Mouse (Mus musculus) megakaryocyte, adult 5-6 weeks (primary cell): ENCODE measurements around the gene Pcp4l1. TPM values are rescaled to one million over a fixed set of nuclear protein-coding genes. Genes with fewer than 3 reads are reported as not detected.

Experiments used
- ATAC-seq: 2 replicates; pipeline ENCODE4 v1.8.0; 2016; ENCODE audit warnings: mild to moderate bottlenecking, inconsistent platforms; ENCODE audit not compliant: poor library complexity, severe bottlenecking
- total RNA-seq, 2 experiments: library from RNA; stranded (forward) in 1 of 2; stranded (reverse) in 1 of 2; fragments of 153-499, 151-499 nt in 1 of 2; fragments of 221-1000, 200-1000 nt in 1 of 2; gene quantifications; 2 replicates each; pipeline versions ENCODE4 v1.2.3 to v1.2.4; 2015 to 2017

The Pcp4l1 gene
- total RNA-seq, 2 experiments from 2014 or later, result 0.44 to 1.4 TPM

DNA sequence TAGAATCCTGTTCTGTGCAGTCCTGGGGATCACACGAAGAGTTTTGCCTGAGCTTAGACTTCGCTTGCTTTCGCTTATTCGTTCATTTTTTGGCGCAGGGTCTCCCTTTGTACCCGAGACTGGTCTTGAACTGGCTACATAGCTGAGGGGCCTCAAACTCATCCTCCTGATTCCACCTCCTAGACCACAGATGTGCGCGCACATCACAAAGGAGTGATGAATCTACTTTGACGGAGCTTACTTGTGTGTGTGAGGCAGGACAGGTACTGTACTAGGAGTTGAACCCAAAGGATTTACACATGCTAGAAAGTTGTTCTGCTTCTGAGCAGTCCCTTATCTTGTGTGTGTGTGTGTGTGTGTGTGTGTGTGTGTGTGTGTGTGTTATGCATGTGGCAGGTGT, 5.2 kb downstream of the Pcp4l1 start:
- no peak for ATAC-seq

DNA sequence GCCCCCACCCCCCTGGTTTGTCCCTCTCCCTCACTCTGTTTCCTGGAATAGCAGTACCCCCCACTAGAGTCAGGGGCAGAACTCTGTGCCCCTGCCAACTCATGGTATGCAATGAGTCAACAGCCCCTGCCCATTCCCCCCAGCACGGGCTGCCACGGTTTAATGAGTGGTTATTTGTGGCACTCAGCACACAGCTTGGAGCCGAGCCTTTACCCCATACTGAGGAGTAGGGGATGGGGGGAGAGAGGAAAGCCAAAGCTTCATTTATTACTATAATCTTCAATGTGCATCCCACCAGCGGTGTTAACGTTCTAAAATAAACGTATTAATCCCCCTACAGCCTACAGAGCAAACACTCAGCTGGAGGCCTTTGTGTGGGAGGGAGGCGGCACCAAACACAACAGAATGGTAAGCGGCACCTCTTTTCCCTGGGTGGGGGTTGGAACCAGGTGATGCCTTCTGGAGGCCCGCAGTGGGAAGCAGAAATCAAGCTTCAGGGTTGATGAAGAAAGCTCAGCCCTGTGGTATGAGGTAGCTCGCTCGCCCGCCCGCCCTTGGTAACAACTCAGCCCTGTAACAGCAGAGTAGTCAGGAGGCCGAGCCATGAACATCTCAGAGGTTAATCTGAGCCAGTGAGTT, 6.5 kb downstream of the Pcp4l1 start:
- no peak for ATAC-seq

DNA sequence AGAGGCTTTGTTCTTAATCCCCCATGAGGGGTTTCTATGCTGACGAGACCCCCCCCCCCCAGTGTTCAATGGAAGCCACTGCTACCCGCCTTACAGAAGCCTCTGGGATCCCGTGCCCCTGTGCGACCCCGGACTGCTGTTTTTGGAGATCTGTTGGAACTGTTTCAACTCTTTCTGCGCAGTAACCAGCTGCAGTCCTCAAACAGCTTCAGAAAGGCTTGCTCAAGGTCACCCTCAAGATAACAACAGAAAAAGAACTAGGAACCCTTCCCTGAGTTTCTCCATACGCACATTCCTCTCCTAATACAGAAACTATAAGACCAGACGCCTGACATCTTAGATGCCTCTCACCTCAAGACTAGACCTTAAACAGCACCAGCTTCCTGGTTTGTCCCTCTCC, 7.0 kb downstream of the Pcp4l1 start:
- ATAC-seq, result no peak

DNA sequence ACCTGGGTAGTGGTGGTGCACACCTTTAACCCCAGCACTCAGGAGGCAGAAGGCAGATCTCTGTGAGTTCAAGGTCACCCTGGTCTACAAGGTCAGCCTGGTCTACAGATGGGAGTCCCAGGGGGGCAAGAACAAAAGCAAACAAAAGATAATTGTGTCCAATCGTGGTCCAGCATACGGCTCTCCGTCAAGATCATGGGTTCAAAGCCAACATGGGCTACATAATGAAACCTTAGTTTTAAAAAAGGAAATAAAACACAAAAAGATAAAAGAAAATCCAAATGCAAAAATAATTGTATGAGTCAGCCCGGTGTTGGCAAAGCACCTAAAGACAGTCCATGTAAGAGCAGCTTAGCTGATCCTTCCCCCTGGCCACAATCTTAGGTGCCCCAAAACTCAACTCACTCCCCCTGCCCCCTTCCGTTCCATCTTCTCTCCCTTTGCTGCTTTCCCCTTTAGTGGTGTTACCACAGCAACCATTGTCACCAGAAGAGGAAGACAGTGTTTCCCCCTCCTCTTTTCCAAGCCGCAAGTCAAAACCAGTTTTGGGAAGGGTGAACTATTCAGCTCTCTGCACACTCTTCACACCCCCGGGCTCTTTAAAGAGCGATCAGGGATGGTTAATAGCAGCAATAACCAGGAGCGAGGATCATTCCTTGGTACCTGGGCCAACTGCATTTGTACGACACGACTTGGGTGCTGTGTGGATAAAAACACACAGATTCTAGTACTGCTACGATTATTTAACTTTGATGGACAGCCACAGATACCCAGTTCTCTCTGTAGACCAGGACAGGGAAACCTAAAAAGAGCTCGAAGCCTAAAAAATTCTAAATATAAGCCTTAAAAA, 8.0 kb downstream of the Pcp4l1 start:
- 0 out of 2 replicates have a peak, but pooled peaks have one; percentile 9 for ATAC-seq

DNA sequence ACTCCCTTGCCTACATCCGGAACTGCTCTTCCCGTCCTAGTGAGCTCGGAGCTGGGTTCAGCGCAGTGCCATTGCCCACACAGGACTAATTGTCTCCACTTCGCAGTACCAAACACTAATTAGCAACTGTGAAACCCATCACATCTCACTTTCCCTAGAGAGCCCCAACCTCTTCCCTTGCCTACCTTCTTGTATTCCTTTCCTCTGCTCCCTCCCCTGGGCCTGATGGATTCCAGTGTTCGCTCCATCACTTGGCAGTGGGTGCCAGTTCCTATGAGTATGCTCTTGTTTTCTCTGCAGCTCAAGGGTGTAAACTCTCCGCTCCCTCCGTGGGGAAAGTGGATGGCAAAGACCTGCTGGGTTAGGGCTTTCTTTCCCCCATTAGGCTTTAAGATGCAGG, 10.4 kb downstream of the Pcp4l1 start:
- no peak for ATAC-seq

DNA sequence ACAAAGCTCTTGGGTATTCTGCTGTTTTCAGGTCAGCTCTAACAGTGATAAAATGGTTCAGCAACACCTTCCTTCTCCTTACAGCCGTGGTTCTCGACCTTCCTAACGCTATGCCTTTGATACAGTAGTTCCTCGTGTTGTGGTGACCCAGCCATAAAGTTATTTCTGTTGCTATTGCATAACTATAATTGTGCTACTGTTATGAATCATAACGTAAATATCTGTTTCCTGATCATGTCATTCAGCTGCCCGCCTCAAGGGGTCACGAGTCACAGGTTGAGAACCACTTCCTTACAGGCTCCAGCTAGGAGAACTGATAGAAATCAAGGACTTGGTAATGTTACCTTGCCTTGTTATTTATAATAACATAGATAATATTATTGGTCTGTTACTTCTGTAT, 11.8 kb downstream of the Pcp4l1 start:
- ATAC-seq, result peak; percentile 94

DNA sequence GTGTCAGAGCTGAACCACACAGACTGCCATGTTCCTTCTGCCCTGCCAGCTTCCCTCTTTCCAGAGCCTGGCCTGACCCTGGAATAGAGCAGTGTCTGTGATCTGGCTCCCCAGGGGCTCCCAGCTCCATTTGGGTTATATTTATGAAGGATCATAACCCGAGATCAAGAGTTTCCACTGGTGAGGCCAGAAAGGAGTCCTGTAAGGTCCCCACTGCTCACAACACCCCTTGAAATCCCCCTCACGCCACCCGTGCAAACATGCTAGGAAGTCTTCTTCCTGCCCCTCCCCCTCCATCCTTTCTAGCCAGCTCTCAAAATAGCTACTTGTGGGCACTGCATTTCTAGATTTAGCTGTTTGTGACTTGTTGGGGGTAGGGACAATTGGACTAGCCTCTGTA, 12.4 kb downstream of the Pcp4l1 start:
- no peak for ATAC-seq

DNA sequence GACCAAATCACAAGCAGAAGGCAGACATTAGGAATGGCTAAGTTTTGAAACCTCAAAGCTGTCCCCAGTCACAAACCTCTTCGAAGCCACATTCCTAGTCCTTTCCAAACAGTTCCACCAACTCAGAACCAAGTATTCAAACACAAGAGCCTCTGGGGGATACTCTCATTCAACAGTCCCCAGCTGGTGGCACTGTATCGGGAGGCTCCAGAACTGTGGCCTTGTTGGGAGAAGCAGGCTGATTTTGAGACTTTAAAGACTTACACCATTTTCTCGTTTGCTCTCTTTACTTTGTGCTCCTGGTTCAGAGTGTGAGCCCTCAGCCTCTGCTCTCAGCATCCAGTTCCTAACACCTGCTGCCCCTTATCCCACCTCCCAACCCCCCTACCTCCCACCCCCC, 13.0 kb downstream of the Pcp4l1 start:
- no peak for ATAC-seq

DNA sequence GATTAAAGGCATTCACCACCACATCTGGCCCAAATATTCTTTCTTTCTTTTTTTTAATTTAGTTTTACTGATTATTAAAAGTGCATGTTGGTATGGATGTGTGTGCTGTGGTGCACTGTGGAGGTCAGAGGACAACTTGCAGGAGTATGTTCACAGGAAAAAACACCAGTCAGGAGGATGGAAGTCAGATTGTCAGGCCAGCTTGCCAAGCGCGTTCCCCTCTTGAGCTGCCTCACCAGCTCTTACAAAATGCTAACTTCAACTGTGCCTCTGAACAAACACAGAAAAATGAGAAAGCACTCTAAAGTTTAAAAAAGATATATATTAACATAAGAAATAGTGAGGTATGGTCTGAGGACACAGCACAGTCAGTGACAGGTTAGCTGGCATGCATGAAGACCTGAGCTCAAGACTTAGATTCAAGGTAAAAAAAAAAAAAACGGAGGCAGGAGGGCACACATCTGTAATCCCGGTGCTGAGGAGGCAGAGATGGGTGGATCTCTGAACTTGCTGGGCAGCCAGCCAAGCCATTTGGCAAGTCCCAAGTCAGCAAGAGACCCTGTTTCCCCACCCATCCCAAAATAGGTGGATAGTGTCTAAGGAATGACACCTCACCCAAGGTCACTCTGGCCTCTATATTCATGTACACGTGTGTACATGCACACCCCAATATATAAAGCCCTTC, 16.4 kb downstream of the Pcp4l1 start:
- ATAC-seq, result no peak

DNA sequence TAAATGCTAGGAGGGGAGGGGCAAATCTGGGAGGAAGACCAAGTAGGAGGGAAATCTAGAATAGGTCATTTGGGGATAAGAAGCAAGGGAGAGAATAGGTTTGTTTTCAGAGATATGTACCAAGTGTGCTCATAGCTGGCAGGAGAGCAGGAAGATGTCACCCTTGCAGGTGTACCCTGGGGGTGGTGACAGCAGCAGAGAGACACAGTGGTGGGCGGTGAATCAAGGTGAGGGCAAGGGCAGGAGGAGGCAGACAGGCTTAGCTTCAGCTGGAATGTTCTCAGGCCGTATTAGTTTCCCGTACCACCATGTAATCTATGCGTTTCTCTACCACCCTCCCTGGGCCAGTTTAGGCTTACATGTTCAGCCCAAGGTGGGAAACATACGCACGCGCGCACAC, 23.3 kb downstream of the Pcp4l1 start:
- ATAC-seq, result no peak

DNA sequence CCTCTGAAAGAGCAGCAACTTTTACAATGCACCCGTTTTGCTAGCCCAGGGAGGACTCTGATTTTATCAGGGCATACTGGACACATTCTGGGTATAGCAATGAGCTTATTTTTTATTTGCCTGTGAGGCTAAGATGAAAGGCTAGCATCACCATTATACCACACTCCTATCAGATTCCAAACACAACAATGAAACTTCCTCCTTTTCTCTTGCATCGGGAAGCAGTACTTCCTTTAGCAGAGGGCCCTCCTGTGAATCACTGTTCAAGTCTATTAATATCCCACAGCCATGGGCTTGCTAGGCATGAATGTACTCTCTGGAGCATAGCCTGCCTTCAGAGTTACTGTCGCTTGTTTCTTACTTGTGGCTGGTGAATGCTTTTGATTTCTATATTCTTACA, 24.9 kb downstream of the Pcp4l1 start:
- ATAC-seq, result no peak

DNA sequence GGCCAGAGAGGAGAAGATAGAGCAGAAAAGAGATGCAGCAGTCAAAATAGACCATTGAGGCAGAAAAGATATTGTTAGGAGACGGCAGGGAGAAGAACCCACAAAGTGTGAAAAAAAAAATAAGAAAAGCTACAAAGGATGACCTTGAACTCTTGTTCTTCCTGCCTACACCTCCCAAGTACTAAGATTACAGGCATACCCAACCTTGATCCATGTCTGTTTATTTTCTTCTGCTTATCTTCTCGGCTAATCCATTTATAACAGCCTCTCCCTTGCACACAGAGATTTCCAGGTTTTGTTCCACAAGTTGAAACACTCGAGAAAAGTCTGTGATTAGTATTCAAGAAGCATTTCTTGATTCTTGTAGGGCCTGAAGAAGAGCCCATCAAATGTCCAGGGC, 26.2 kb downstream of the Pcp4l1 start:
- no peak for ATAC-seq

DNA sequence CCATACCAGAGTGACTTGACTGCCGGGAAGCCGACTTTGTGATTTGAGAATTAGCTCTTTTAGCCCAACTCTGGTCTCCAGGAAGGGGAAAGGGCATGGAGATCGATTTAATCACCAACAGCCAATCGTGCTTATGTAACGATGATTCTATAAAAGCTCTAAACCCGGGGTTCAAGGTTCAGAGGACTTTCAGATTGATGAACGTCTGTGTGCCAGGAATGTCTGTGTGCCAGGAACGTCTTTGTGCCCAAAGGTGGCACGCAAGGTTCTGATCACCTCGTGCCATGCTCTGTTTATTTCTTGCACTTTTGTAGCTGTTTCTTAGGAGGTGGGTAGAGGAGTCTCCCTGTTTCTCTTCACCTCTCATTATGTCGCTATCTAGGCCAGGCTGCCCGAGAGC, 27.2 kb downstream of the Pcp4l1 start:
- ATAC-seq, result no peak

DNA sequence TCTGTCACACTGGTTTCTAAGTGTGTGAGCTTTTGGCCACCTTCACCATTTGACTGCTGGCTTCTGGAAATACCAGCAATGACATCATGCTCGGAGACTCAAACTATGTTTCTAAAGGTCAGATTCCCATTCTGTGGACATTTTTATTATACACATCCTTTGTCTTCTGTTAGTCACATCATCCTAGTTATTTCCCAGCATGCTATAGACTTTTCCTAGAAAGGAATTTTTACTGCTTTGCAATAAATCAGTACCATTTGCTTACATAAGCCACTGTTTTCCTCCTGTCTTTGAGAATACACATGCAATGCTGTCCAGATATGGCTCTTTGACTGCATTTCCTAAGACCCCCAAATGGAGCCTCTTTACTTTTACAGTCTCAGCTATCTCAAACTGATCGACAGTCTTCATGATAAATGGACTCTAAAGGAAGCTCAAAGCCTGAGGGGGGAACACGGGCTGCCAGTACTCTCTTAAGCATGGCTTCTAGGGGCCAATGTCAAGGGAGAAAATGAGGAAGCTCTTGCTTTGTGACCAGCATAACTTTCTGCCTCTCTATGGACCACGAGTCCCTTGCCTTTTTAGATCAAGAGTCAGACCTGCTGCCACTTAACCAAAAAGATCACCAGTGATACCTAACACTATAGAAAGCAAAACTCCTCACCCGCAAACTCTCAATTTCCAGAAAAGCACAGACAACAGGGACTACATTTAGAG, 30.3 kb downstream of the Pcp4l1 start:
- no peak for ATAC-seq

DNA sequence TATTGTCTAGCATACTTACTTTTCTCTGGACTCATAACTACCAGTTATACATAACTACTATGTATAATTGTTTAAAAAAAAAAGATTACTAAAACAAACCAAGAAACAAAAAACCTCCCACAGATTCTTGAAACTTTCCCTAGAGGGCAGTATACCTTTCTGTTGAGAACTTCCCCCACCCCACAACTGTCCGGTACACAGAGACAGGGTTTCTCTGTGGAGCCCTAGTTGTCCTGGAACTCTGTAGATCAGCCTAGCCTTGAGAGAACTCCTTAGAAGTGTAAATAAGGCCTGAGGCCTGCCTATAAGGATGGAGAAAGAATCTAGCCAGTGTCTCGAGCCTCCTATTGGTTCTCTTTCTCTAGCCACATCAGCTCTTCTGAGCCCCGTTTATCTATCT, 31.8 kb downstream of the Pcp4l1 start:
- ATAC-seq, result 0 out of 2 replicates have a peak, but pooled peaks have one; percentile 39

DNA sequence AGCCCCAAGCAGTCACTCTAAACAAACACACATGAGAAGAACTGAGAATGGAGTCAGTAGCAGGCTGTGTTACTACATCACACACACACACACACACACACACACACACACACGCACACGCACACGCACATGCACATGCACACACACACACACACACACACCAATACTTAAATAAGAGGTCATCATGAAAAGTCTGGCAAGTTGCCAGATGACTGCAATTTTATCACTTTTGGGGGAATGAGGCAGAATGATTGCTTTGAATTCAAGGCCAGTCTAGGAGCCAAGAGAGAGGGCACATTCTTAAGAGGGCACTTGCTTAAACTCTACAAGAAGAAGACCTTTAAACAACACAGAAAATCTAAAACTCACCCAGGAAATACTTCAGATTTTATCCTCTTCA, 33.5 kb downstream of the Pcp4l1 start:
- ATAC-seq, result no peak

DNA sequence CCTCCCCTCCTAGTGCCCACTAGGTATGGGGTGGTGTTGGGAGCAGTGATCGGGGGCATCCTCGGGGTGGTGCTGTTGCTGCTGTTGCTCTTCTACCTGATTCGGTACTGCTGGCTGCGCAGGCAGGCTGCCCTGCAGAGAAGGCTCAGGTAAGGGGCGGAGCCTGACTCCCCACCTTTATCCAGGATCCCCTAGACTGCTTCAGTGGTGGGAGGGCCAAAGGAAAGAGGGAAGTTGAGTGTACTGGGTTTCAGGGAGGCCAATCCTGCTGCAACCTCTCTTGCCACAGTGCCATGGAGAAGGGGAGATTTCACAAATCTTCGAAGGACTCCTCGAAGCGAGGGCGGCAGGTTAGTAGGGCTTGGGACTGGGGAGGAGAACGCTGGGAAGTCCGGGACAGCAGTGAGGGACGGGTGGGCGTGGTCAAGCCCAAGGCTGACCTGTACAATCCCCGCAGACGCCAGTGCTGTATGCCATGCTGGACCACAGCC, 36.5 kb downstream of the Pcp4l1 start:
- ATAC-seq, result peak; percentile 70

DNA sequence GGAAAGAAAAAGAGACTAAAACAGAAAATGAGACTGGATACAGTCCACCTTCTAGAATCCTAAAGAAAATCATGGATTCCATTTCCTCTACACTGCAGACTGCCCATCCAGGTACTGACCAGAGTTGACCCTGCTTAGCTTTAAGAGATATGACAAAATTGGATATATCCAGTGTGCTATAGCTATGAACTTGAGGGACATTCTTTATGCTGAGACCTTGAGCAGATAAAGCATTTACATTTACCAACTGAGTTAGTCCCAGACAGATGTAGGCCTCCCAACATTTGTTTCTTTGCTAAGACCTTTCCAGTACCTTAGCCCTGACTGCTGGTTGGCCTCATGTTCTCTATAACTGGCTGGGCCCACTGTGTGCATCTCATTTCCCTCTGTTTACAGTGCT, 38.1 kb downstream of the Pcp4l1 start:
- no peak for ATAC-seq

DNA sequence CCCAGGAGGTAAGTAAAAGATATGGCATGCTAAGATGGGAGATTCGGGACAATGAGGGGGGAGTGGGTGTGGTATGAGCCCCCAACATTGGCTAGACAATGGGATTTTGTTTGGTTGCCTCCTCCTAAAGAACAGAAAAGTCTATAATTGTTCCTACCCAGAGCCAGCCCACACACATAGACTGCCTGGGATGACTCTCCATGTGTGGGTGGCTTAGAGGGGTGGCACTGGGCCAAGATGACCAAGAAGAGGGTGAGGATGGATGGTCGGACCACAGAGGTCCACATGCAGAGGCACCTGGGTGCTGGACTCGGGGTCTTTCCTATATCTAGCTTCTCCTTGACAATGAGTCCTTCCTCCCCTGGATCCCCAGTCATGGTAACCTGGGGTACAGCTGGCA, 39.4 kb downstream of the Pcp4l1 start:
- no peak for ATAC-seq

DNA sequence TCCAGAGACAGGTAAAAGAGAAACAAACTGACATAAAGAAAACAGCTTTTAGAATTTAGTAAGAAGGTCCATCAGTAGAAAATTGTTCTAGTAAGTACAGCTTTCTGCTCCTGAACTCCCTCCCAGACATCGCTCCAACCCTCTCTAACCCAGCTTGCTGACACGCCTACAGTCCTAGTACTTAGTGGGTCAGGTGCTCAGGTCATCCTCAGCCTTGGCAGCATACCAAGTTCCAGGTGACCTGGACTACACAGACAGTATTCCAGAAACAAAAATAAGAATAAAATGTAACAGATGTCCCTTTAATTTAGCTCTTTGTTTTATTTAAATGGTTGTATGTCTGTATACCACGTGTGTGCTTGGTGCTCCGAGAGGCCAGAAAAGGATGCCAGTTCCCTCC, 44.1 kb downstream of the Pcp4l1 start:
- ATAC-seq, result no peak

DNA sequence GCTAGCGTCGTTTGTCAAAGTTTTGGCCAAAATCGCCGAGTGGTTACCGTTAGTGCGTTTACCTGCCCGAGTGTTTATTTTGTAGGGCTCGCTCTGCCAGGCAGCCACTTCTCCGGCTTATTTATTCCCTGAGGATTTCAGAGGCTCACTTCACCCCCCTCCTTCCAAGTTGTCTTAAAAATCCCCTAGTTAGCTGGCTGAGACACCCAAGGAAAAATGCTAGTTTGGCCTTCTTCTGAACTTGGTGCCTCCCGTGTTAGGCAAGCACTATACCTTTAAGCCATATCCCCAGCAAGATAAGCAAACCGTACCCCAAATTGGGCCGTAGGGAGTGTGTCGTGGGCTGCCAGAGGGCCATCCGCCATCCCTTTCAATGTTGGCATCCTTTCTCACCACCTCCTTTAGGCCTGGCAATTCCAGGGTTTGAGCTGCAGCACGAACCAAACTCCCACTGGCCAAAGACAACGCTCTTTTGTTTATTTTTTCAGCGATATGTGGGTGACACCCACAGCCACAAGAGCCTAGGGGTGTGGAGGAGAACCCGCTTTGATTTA, 45.2 kb downstream of the Pcp4l1 start:
- ATAC-seq, result peak; percentile 9; the same call in 1 of the 2 replicates
